Mouse (Mus musculus) ES-E14 (cell line): ENCODE results near the gene Slc5a1.

Source experiments
- CHD2 ChIP-seq: IDR thresholded peaks from 2 replicates; pipeline ENCODE4 v1.6.1; 2014; ENCODE audit warnings: mild to moderate bottlenecking, low read depth, low read length, inconsistent platforms
- HCFC1 ChIP-seq: IDR thresholded peaks from 2 replicates; pipeline ENCODE4 v1.6.1; 2012; ENCODE audit warnings: low read length, inconsistent platforms, borderline replicate concordance; ENCODE audit not compliant: insufficient read depth
- MAFK ChIP-seq: IDR thresholded peaks from 2 replicates; pipeline ENCODE4 v1.6.1; 2014; ENCODE audit warnings: mild to moderate bottlenecking, low read depth, low read length, inconsistent platforms; ENCODE audit not compliant: insufficient read depth
- ZC3H11A ChIP-seq: IDR thresholded peaks from 2 replicates; pipeline ENCODE4 v1.6.1; 2012; ENCODE audit warnings: low read depth, mild to moderate bottlenecking, inconsistent platforms, low read length, borderline replicate concordance
- ZNF384 ChIP-seq: IDR thresholded peaks from 2 replicates; pipeline ENCODE4 v1.6.1; 2012; ENCODE audit warnings: low read depth, low read length, inconsistent platforms

DNA sequence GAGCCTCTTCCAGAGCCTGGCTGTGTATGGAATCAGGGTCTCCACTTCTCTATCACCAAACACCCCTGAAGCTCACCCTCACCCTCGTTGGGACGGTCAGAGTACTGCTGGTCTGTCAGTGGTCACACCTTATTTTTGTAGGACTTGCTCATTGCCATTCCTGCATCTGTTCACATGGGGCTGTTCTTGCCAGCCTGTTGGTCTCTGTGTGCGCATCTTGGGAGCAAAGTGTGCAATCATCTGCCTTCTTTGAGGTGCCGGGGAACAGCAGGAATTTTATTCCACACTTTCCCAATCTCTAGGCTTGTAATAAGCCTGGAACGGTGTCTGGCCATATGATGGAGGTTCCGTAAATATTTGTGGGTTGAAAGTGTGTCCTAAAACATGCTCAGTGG lies 99.1 kb downstream of the Slc5a1 start:
- TF ChIP-seq CHD2: no peak
- TF ChIP-seq ZNF384: no peak
- no peak for TF ChIP-seq MAFK
- no peak for TF ChIP-seq HCFC1
- no peak for TF ChIP-seq ZC3H11A
